Mouse (Mus musculus): Measurements from ENCODE around the gene Foxf2. TPM values are rescaled to one million over a fixed set of nuclear protein-coding genes. Genes with fewer than 3 reads are reported as not detected.
A peak's percentile ranks its signal among the peaks of the same experiment; 100 is the strongest.

Gene Foxf2
- polyA plus RNA-seq, 1 experiment from 2014 or later = 11.8 TPM

DNA sequence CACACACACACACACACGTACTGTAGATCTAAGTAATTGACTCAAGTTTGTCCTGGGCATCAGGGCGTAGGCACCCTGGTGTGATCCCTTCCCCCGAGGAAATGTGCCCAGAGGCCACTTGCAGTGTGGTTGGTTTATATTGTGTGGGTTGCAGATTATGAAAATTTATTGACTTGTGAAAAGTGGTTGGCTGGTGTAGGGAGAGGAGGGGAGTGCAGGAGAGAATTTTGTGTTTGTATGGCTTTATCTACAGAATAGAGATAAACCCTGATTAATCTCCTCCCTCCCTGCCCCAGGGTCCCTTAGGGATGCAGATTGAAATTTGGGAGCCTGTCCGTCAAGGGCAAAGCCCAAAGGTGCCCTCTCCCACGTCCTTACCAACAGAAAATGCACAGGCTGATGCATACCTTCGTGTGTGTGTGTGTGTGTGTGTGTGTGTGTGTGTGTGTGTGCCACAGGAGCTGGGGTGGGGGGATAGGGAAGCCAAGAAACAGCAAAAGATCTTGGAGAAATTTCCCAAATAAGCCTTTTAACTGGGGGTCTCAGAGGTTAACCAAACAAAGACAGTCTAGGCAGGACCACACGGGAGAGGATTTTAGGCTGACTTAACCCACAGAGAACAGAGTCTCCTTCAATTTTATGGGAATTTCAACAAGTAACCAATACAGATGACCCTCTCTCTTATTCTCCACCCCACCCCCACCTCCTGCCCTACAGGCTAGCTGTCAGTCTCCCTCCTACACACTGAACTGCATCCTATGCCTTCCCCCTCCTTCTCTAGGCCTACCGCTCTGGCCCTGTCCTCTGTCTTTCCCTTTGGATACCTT lies 2.5 kb downstream of the Foxf2 start:
- H3K27ac ChIP-seq = no peak overlapping the region
- H3K9me3 ChIP-seq = no peaks in the 10 kb centered on the region
- peak; percentile 37 for DNase-seq (ENCODE audit: low spot score)
- H3K27me3 ChIP-seq (ENCODE audit: insufficient read depth, poor library complexity, severe bottlenecking) = peaks cover 100% of the 10 kb centered on the region
- H3K4me3 ChIP-seq = peak overlapping the region; percentile 59
- 1% methylated on average over 8 of the region's 8 CpGs for WGBS
- no peaks in the 10 kb centered on the region for H3K36me3 ChIP-seq
- peaks cover 50% of the 10 kb centered on the region for H3K4me1 ChIP-seq (replicated peaks)

- Histone ChIP-seq H3K9me3 (no peaks in the 10 kb centered on the region), H3K27me3 (ENCODE audit: insufficient read depth, poor library complexity, severe bottlenecking) (peaks cover 100% of the 10 kb centered on the region), H3K36me3 (no peaks in the 10 kb centered on the region), H3K4me3 (peak overlapping the region; percentile 59), H3K27ac (peak overlapping the region; percentile 56; the same call in 1 of the 2 replicates), H3K4me1 (replicated peaks) (peaks cover 50% of the 10 kb centered on the region)
- 2% methylated on average over 14 of the region's 14 CpGs for WGBS
- DNase-seq (ENCODE audit: low spot score) = peak; percentile 43
Observed at GRCm38 (mm10) chr13:31628691-31629180, 3.1 kb downstream of the Foxf2 start.

DNA sequence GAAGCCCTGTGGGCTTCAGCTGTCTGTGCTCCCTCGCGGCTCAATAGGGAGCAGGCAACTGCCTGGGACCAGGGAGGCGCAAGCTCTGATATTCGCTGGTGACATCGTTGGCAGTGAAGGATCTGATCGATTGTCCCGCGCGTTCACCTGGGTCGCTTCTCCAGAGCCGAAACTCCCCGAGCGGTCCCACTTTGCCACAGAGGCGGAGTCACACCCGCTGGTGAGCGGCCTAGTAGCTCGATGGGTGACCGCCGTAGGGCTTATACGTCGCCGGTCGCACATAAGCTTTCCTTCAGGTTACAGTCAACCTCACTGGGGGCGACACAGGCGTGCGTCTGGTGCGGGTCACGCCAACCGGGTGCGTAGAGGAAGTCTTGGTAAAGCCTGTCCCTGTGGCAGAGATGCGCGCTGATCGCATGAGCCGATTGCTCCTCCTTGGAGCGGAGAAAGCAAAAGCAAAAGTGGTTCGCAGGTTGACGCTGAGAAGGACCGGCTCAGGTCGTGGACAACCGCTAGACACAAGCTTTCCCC lies 3.8 kb downstream of the Foxf2 start:
- peaks cover 44% of the 10 kb centered on the region for H3K4me1 ChIP-seq (replicated peaks)
- DNase-seq (ENCODE audit: low spot score) = peak; percentile 66

GRCm38 (mm10) chr13:31630051-31630450 lies 4.4 kb downstream of the Foxf2 start:
- Histone ChIP-seq H3K27me3 (ENCODE audit: insufficient read depth, poor library complexity, severe bottlenecking) (peaks cover 89% of the 10 kb centered on the region), H3K9me3 (no peaks in the 10 kb centered on the region), H3K36me3 (no peaks in the 10 kb centered on the region), H3K4me3 (peak overlapping the region; percentile 59), H3K27ac (no peak overlapping the region), H3K4me1 (replicated peaks) (peaks cover 37% of the 10 kb centered on the region)
- 3% methylated on average over 12 of the region's 12 CpGs for WGBS
- DNase-seq (ENCODE audit: low spot score) = peak; percentile 43

More for the DNA sequence above, 3.8 kb downstream of the Foxf2 start:
- H3K4me3 ChIP-seq = peak overlapping the region; percentile 59
- peak overlapping the region; percentile 56; the same call in 1 of the 2 replicates for H3K27ac ChIP-seq
- H3K9me3 ChIP-seq = no peaks in the 10 kb centered on the region
- H3K36me3 ChIP-seq = no peaks in the 10 kb centered on the region
- WGBS = under 1% methylated on average over 40 of the region's 40 CpGs
- peaks cover 96% of the 10 kb centered on the region for H3K27me3 ChIP-seq (ENCODE audit: insufficient read depth, poor library complexity, severe bottlenecking)

- WGBS = 3% methylated on average over 10 of the region's 10 CpGs
- peak overlapping the region; percentile 20; the same call in 1 of the 2 replicates for H3K4me3 ChIP-seq
- H3K4me1 ChIP-seq (replicated peaks) = peaks cover 32% of the 10 kb centered on the region
- peaks cover 84% of the 10 kb centered on the region for H3K27me3 ChIP-seq (ENCODE audit: insufficient read depth, poor library complexity, severe bottlenecking)
- peak; percentile 51 for DNase-seq (ENCODE audit: low spot score)
- no peaks in the 10 kb centered on the region for H3K36me3 ChIP-seq
- no peak overlapping the region for H3K27ac ChIP-seq
- no peaks in the 10 kb centered on the region for H3K9me3 ChIP-seq
Observed at GRCm38 (mm10) chr13:31630551-31630950, 4.9 kb downstream of the Foxf2 start.

- peaks cover 76% of the 10 kb centered on the region for H3K27me3 ChIP-seq (ENCODE audit: insufficient read depth, poor library complexity, severe bottlenecking)
- H3K27ac ChIP-seq = no peak overlapping the region
- H3K36me3 ChIP-seq = no peaks in the 10 kb centered on the region
- DNase-seq (ENCODE audit: low spot score) = no peak
- WGBS = 13% methylated on average over 3 of the region's 3 CpGs
- no peaks in the 10 kb centered on the region for H3K9me3 ChIP-seq
- H3K4me1 ChIP-seq (replicated peaks) = peaks cover 25% of the 10 kb centered on the region
- no peak overlapping the region for H3K4me3 ChIP-seq
Observed at GRCm38 (mm10) chr13:31631291-31631690, 5.7 kb downstream of the Foxf2 start.

DNA sequence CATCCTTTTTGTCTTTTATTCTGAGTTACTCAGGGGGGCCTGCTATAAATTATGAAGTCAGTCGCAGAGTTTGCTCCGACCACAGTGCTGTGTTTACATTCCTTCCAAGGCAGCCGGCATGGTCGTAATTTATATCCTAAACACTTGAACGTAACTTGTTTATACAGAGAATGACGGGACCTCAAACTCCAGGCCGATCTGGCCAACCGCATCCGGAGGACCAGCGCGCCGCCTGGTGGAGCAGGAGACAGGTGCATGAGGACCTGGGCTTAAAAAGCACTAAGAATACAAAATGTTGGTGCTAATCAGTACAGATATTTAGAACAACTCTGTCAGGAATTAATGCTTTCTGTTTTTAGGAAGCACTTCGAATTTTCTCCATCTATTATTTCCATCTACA lies 6.8 kb downstream of the Foxf2 start:
- under 1% methylated on average over 13 of the region's 13 CpGs for WGBS
- DNase-seq (ENCODE audit: low spot score) = peak; percentile 83
- no peak overlapping the region for H3K4me3 ChIP-seq
- H3K36me3 ChIP-seq = no peaks in the 10 kb centered on the region
- no peak overlapping the region for H3K27ac ChIP-seq
- peaks cover 16% of the 10 kb centered on the region for H3K4me1 ChIP-seq (replicated peaks)
- no peaks in the 10 kb centered on the region for H3K9me3 ChIP-seq
- peaks cover 65% of the 10 kb centered on the region for H3K27me3 ChIP-seq (ENCODE audit: insufficient read depth, poor library complexity, severe bottlenecking)

- peaks cover 16% of the 10 kb centered on the region for H3K4me1 ChIP-seq (replicated peaks)
- H3K27me3 ChIP-seq (ENCODE audit: insufficient read depth, poor library complexity, severe bottlenecking) = peaks cover 57% of the 10 kb centered on the region
- WGBS = 75% methylated on average over 4 of the region's 4 CpGs
- H3K9me3 ChIP-seq = no peaks in the 10 kb centered on the region
- H3K4me3 ChIP-seq = no peak overlapping the region
- DNase-seq (ENCODE audit: low spot score) = no peak
- H3K27ac ChIP-seq = no peak overlapping the region
- H3K36me3 ChIP-seq = no peaks in the 10 kb centered on the region
Observed at GRCm38 (mm10) chr13:31633259-31633658, 7.6 kb downstream of the Foxf2 start.

DNA sequence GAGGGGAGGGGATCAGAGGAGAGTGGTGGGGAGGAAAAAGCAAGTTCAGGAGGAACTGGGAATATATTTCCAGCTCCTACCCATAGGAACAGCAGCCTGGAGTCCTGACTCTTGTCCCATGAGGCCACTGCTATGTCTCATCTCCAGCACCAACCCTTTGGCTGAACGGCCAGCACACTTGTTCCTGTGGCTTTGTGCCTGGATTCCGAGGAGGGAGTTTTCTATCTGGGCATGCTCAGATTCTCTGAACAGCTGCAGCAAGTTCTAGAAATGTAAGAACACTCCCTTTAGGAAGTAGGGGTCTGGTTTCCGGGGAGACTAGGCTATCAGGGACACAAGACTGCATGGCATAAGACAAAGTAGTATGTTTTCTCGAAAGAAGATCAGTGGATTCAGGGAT lies 9.9 kb downstream of the Foxf2 start:
- H3K4me1 ChIP-seq (replicated peaks) = 0 out of 2 replicates have a peak, but pooled peaks cover 2% of the 10 kb centered on the region
- H3K36me3 ChIP-seq = no peaks in the 10 kb centered on the region
- no peaks in the 10 kb centered on the region for H3K9me3 ChIP-seq
- no peak for DNase-seq (ENCODE audit: low spot score)
- WGBS = 71% methylated on average over 4 of the region's 4 CpGs
- H3K27ac ChIP-seq = no peak overlapping the region
- H3K27me3 ChIP-seq (ENCODE audit: insufficient read depth, poor library complexity, severe bottlenecking) = peaks cover 34% of the 10 kb centered on the region
- no peak overlapping the region for H3K4me3 ChIP-seq

DNA sequence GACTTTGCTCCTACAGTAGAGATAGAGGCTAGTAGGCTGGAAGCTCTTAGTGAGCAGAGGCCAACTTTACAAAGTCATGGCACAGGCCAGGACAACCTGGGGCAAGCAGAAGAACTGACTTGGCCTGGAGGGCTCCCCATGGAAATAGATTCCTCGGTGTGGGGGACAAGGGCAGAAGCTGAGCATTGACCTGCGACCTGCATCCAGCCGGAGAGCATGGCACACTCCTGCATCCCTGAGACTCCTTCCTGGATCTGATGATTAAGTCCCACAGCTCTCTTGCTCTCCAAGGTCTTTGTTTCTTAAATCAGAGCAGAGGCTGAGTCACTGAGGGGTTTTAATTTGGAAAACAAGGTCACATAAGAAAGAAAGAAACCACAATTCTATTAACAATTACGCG lies 15.9 kb downstream of the Foxf2 start:
- Histone ChIP-seq H3K27ac (no peak overlapping the region), H3K4me1 (replicated peaks) (no peaks in the 10 kb centered on the region), H3K27me3 (ENCODE audit: insufficient read depth, poor library complexity, severe bottlenecking) (peaks cover 3% of the 10 kb centered on the region; the same call in 1 of the 2 replicates), H3K4me3 (no peak overlapping the region), H3K36me3 (no peaks in the 10 kb centered on the region), H3K9me3 (no peaks in the 10 kb centered on the region)
- DNase-seq (ENCODE audit: low spot score) = no peak
- 81% methylated on average over 5 of the region's 5 CpGs for WGBS

GRCm38 (mm10) chr13:31652131-31652745 lies 26.6 kb downstream of the Foxf2 start:
- whole genome bisulfite sequencing = 81% methylated on average over 20 of the region's 20 CpGs
- Histone ChIP-seq H3K9me3 (no peaks in the 10 kb centered on the region), H3K4me1 (replicated peaks) (no peaks in the 10 kb centered on the region), H3K27me3 (ENCODE audit: insufficient read depth, poor library complexity, severe bottlenecking) (no peaks in the 10 kb centered on the region), H3K27ac (no peak overlapping the region), H3K4me3 (no peak overlapping the region), H3K36me3 (no peaks in the 10 kb centered on the region)
- DNase-seq (ENCODE audit: low spot score) = no peak

- 56% methylated on average over 4 of the region's 4 CpGs for WGBS
Observed at GRCm38 (mm10) chr13:31656249-31656648, 30.6 kb downstream of the Foxf2 start.

GRCm38 (mm10) chr13:31658212-31658611 lies 32.6 kb downstream of the Foxf2 start:
- peaks cover 17% of the 10 kb centered on the region; the same call in 1 of the 2 replicates for H3K27me3 ChIP-seq (ENCODE audit: insufficient read depth, poor library complexity, severe bottlenecking)
- WGBS = 83% methylated on average over 4 of the region's 4 CpGs
- H3K4me3 ChIP-seq = no peak overlapping the region
- no peaks in the 10 kb centered on the region for H3K36me3 ChIP-seq
- DNase-seq (ENCODE audit: low spot score) = no peak
- no peaks in the 10 kb centered on the region for H3K9me3 ChIP-seq
- no peaks in the 10 kb centered on the region for H3K4me1 ChIP-seq (replicated peaks)
- no peak overlapping the region for H3K27ac ChIP-seq

More at GRCm38 (mm10) chr13:31656249-31656648, 30.6 kb downstream of the Foxf2 start:
- Histone ChIP-seq H3K9me3 (no peaks in the 10 kb centered on the region), H3K4me3 (no peak overlapping the region), H3K27me3 (ENCODE audit: insufficient read depth, poor library complexity, severe bottlenecking) (peaks cover 17% of the 10 kb centered on the region; the same call in 1 of the 2 replicates), H3K4me1 (replicated peaks) (no peaks in the 10 kb centered on the region), H3K36me3 (no peaks in the 10 kb centered on the region), H3K27ac (no peak overlapping the region)
- no peak for DNase-seq (ENCODE audit: low spot score)

All from hindbrain, embryonic 10.5 days (tissue).